Mouse (Mus musculus) embryonic facial prominence, embryonic 10.5 days (tissue): ENCODE results near the gene Mob3c. TPM values are rescaled to one million over a fixed set of nuclear protein-coding genes. Genes with fewer than 3 reads are reported as not detected.

ENCODE experiments used
- polyA plus RNA-seq: library from polyadenylated mRNA; unstranded; fragments of >200 nt; fragmentation: Nextera tagmentation; extraction: Ambion mirVana; gene quantifications from 2 replicates; pipeline ENCODE4 v1.2.1, GENCODE M21; 2016

Gene Mob3c
- polyA plus RNA-seq, 1 experiment from 2014 or later: 3.5 TPM

Other genes starting within 250 kb of the Mob3c start
- gene Cyp4a32, start 227.1 kb upstream of the Mob3c start, polyA plus RNA-seq: not detected in 2 replicates
- not detected in 2 replicates for gene Cyp4b1, start 180.4 kb upstream of the Mob3c start, polyA plus RNA-seq
- 33.5 and 34.2 TPM in 2 replicates for gene Efcab14, start 90.3 kb upstream of the Mob3c start, polyA plus RNA-seq
- 0.25 and 0.26 TPM in 2 replicates for gene Tex38, start 47.1 kb upstream of the Mob3c start, polyA plus RNA-seq
- 47.3 and 56.5 TPM in 2 replicates for gene Atpaf1, start 43.3 kb upstream of the Mob3c start, polyA plus RNA-seq
- gene Mknk1, start 11.1 kb downstream of the Mob3c start, polyA plus RNA-seq: 23.0 and 23.6 TPM in 2 replicates
- gene Kncn, start 56.3 kb downstream of the Mob3c start, polyA plus RNA-seq: not detected in 2 replicates
- 0.09 TPM in 1 of 2 replicates, not detected in the other for gene 6430628N08Rik, start 62.6 kb downstream of the Mob3c start, polyA plus RNA-seq
- 1.7 and 2.5 TPM in 2 replicates for gene Dmbx1, start 111.8 kb downstream of the Mob3c start, polyA plus RNA-seq
- gene Faah, start 189.8 kb downstream of the Mob3c start, polyA plus RNA-seq: 2.3 and 2.4 TPM in 2 replicates
- gene Nsun4, start 225.8 kb downstream of the Mob3c start, polyA plus RNA-seq: 18.2 and 18.7 TPM in 2 replicates
- 449 and 463 TPM in 2 replicates for gene Uqcrh, start 247.0 kb downstream of the Mob3c start, polyA plus RNA-seq
- gene Lrrc41, start 247.2 kb downstream of the Mob3c start, polyA plus RNA-seq: 76.2 and 76.9 TPM in 2 replicates